Mouse (Mus musculus): ENCODE results near the gene Usp45. TPM values are rescaled to one million over a fixed set of nuclear protein-coding genes. Genes with fewer than 3 reads are reported as not detected.

The Usp45 gene
- polyA plus RNA-seq, 1 experiment, result 7.1 TPM

GRCm38 (mm10) chr4:21885831-21886230 lies 118.9 kb downstream of the Usp45 start:
- no peak overlapping the region for H3K27ac ChIP-seq (ENCODE audit: control insufficient read depth, insufficient read depth, low read depth, low read length)
- H3K36me3 ChIP-seq (ENCODE audit: control insufficient read depth, insufficient read depth, low read length), result no peaks in the 10 kb centered on the region
- TF ChIP-seq CTCF (IDR thresholded peaks at IDR 0.05; ENCODE audit: control insufficient read depth, insufficient read depth, insufficient replicate concordance, low read depth, low read length) (no peak), POLR2A (IDR thresholded peaks at IDR 0.05; ENCODE audit: control insufficient read depth, low read depth, low read length) (no peak)
- H3K4me3 ChIP-seq (ENCODE audit: control insufficient read depth, low read depth, low read length), result no peak overlapping the region
- no peaks in the 10 kb centered on the region for H3K4me1 ChIP-seq (ENCODE audit: control insufficient read depth, insufficient read depth, low read length)
- no peaks in the 10 kb centered on the region for H3K27me3 ChIP-seq (ENCODE audit: control insufficient read depth, insufficient read depth, low read length)

Other genes with a start within 250 kb of the Usp45 start
- gene Prdm13, start 81.2 kb upstream of the Usp45 start, polyA plus RNA-seq (2012; rRNA removed), result not detected in 2 replicates
- 5.8 and 9.7 TPM in 2 replicates for gene Ccnc, start 39.5 kb upstream of the Usp45 start, polyA plus RNA-seq (2012; rRNA removed)
- gene Tstd3, start 56 bp downstream of the Usp45 start, polyA plus RNA-seq (2012; rRNA removed), result 1.9 and 2.8 TPM in 2 replicates
- 40.6 and 40.8 TPM in 2 replicates for gene Pnisr, start 80.4 kb downstream of the Usp45 start, polyA plus RNA-seq (2012; rRNA removed)
- 3.2 and 3.5 TPM in 2 replicates for gene Coq3, start 112.5 kb downstream of the Usp45 start, polyA plus RNA-seq (2012; rRNA removed)
- 1.5 and 2.2 TPM in 2 replicates for gene Faxc, start 164.2 kb downstream of the Usp45 start, polyA plus RNA-seq (2012; rRNA removed)

Measured in testis, adult 2 months (tissue).